Mouse (Mus musculus) C2C12 (cell line): ENCODE measurements at regions not wholly inside any gene's neighbourhood (a gene's known extent, or its start where the extent isn't known, plus 50 kb on each side); places are given as distances from the start of the nearest gene placed in this dataset.

Experiments used
- CEBPB ChIP-seq: IDR thresholded peaks from one replicate; pipeline ENCODE4 v1.6.1; 2011; ENCODE audit warnings: low read depth, mild to moderate bottlenecking, control low read depth, moderate library complexity
- CTCF ChIP-seq: IDR thresholded peaks from one replicate; pipeline ENCODE4 v1.5.1; 2011; ENCODE audit not compliant: control insufficient read depth, insufficient read depth, insufficient read length
- FOSL1 ChIP-seq: IDR thresholded peaks from one replicate; pipeline ENCODE4 v1.8.0; 2011; ENCODE audit warnings: mild to moderate bottlenecking, low read length; ENCODE audit not compliant: poor library complexity, insufficient read depth, severe bottlenecking
- MAX ChIP-seq: IDR thresholded peaks from one replicate; pipeline ENCODE4 v1.6.1; 2011; ENCODE audit warnings: mild to moderate bottlenecking, control low read depth
- MYOG ChIP-seq: IDR thresholded peaks from one replicate; pipeline ENCODE4 v1.6.1; 2011; ENCODE audit not compliant: control insufficient read depth, insufficient read length; ENCODE audit errors: extremely low read depth
- USF1 ChIP-seq: IDR thresholded peaks from one replicate; pipeline ENCODE4 v1.6.1; 2011; ENCODE audit warnings: low read depth, mild to moderate bottlenecking, control low read depth, moderate library complexity

GRCm38 (mm10) chr10:122613281-122613680 is 65.3 kb upstream of the Ppm1h start:
- TF ChIP-seq CEBPB: no peak
- no peak for TF ChIP-seq CTCF
- TF ChIP-seq FOSL1: no peak
- no peak for TF ChIP-seq MAX
- TF ChIP-seq MYOG: no peak
- TF ChIP-seq USF1: no peak
